Mouse (Mus musculus): ENCODE results near the gene Mta1. TPM values are rescaled to one million over a fixed set of nuclear protein-coding genes. Genes with fewer than 3 reads are reported as not detected.
A peak's percentile ranks its signal among the peaks of the same experiment; 100 is the strongest.

Gene Mta1
- polyA plus RNA-seq, 1 experiment, result 100 TPM

DNA sequence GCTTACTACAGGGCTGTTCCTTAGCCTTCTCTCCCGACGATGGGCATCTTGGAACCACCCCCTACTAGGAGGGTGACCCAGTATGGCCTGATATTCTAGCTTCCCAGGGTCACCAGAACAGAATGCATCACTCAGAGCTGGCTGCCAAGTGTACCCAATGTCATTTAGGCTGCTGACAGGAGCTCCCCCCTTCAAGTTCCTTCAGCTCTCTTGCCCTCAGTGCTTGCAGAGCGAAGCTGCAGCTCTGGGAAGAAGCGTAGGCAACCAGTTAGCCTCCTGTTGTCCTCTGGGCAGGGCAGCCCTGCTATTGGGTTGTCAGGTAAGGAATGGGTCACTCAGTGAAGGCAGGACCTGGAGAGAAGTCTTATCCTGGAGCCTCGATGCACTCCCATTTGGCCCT is 86.9 kb downstream of the Mta1 start:
- Histone ChIP-seq H3K4me1 (ENCODE audit: control insufficient read depth, insufficient read depth, low read length) (peaks cover 5% of the 10 kb centered on the region), H3K9ac (ENCODE audit: low read depth, poor library complexity, severe bottlenecking) (no peak overlapping the region), H3K27me3 (ENCODE audit: control insufficient read depth, insufficient read depth, low read length, poor library complexity, severe bottlenecking) (no peaks in the 10 kb centered on the region), H3K36me3 (ENCODE audit: control insufficient read depth, insufficient read depth, low read length, poor library complexity, severe bottlenecking) (no peaks in the 10 kb centered on the region), H3K9me3 (replicated peaks; ENCODE audit: control insufficient read depth, insufficient read depth, low read length, poor library complexity, severe bottlenecking) (no peaks in the 10 kb centered on the region), H3K27ac (ENCODE audit: insufficient read depth, low read length) (no peak overlapping the region), H3K4me3 (ENCODE audit: low read depth, low read length) (no peak overlapping the region)
- TF ChIP-seq POLR2A (IDR thresholded peaks at IDR 0.05; ENCODE audit: insufficient read depth, low read length), result no peak
- no peak for TF ChIP-seq EP300 (IDR thresholded peaks at IDR 0.05; ENCODE audit: insufficient read depth, low read depth, low read length)
- TF ChIP-seq CTCF (IDR thresholded peaks at IDR 0.05; ENCODE audit: low read depth, low read length), result no peak

DNA sequence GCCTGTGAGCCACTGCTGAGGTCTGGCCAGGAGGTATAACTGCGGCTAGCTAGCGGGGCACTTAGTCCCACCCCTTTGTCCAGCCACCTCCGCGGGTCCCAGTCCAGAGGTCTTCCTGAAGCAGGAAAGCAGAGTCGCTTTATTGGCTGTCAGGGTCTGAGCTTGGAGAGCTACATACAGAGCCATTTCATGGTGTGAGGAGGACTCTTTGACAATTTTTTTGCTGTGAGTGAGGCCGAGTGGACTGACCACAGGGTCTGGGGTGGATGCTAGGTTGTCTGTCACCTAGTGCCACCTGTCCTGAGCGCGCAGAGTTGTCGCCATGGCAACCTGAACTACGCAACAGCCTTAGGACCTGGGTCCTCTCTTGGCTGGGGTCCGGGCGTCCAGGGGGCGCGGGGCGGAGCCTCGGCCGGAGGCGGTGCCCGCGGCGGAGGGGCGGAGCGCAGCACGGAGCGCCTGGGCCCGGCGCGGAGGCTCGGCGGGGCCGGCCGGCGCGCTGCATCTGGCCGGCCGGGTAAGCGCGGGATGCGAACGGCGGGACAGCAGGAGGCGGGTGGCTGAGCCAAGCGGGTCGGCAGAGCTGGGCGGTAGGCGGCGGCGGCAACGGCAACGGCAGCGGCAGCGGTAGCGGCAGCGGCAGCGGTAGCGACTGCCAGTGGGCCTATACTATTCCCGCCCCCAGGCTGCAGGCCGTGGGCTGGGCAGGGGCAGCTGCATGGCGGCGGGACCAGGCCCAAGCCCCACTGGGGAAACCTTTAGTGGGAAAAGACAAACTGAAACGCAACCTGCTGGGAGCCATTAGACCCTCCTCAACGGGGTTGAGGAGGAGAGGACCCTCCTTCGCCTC is 87.6 kb downstream of the Mta1 start, which contains the start of gene Tmem121:
TSS of gene Tmem121 (plus strand) at position 489 of the 850 bp plus-strand sequence.
- H3K27ac ChIP-seq (ENCODE audit: insufficient read depth, low read length), result no peak within 1 kb of the TSS
- no peaks in the 10 kb centered on the region for H3K9me3 ChIP-seq (replicated peaks; ENCODE audit: control insufficient read depth, insufficient read depth, low read length, poor library complexity, severe bottlenecking)
- H3K9ac ChIP-seq (ENCODE audit: low read depth, poor library complexity, severe bottlenecking), result peak within 1 kb of the TSS; percentile 62
- no peaks in the 10 kb centered on the region for H3K36me3 ChIP-seq (ENCODE audit: control insufficient read depth, insufficient read depth, low read length, poor library complexity, severe bottlenecking)
- TF ChIP-seq EP300 (IDR thresholded peaks at IDR 0.05; ENCODE audit: insufficient read depth, low read depth, low read length), result no peak
- no peak for TF ChIP-seq POLR2A (IDR thresholded peaks at IDR 0.05; ENCODE audit: insufficient read depth, low read length)
- TF ChIP-seq CTCF (IDR thresholded peaks at IDR 0.05; ENCODE audit: low read depth, low read length), result no peak
- peak within 1 kb of the TSS; percentile 73 for H3K4me3 ChIP-seq (ENCODE audit: low read depth, low read length)
- H3K4me1 ChIP-seq (ENCODE audit: control insufficient read depth, insufficient read depth, low read length), result peaks cover 5% of the 10 kb centered on the region
- H3K27me3 ChIP-seq (ENCODE audit: control insufficient read depth, insufficient read depth, low read length, poor library complexity, severe bottlenecking), result no peaks in the 10 kb centered on the region

DNA sequence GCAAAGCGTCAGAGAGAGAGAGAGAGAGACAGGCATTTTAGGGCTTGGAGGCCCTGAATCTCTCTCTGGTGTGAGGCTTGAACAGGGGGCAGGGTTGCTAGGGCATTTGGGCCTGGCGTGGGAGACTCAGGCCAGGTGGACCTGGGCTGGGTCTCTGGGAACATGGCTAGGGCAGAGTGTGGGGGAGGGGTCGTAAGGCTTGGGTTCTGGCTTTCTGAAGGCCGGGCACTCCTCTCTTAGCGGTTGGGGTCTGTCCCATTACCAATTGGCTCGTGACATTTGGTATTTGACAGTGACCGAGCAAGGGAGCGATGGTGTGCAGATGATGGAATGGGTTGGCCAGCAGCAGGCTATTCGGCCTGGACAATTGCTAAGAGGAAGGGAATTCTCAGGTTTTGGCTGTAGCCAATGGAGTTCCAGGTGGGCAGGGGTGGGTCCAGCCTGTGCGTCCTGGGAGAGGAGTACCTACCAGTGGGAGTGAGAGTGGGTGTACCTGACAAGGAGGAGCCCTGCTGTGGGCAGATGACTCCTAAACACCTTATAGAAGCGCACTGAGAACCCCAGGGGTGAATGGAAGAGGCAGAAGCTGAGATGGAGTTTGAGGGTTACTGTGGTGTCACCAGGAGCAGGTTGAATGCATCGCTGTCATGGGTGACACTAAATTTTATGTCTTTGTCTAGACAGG is 88.4 kb downstream of the Mta1 start:
- Histone ChIP-seq H3K27me3 (ENCODE audit: control insufficient read depth, insufficient read depth, low read length, poor library complexity, severe bottlenecking) (no peaks in the 10 kb centered on the region), H3K27ac (ENCODE audit: insufficient read depth, low read length) (no peak overlapping the region), H3K9me3 (replicated peaks; ENCODE audit: control insufficient read depth, insufficient read depth, low read length, poor library complexity, severe bottlenecking) (no peaks in the 10 kb centered on the region), H3K4me3 (ENCODE audit: low read depth, low read length) (peak overlapping the region; percentile 73), H3K36me3 (ENCODE audit: control insufficient read depth, insufficient read depth, low read length, poor library complexity, severe bottlenecking) (no peaks in the 10 kb centered on the region), H3K4me1 (ENCODE audit: control insufficient read depth, insufficient read depth, low read length) (peaks cover 5% of the 10 kb centered on the region), H3K9ac (ENCODE audit: low read depth, poor library complexity, severe bottlenecking) (peak overlapping the region; percentile 62)
- TF ChIP-seq EP300 (IDR thresholded peaks at IDR 0.05; ENCODE audit: insufficient read depth, low read depth, low read length) (no peak), POLR2A (IDR thresholded peaks at IDR 0.05; ENCODE audit: insufficient read depth, low read length) (no peak), CTCF (IDR thresholded peaks at IDR 0.05; ENCODE audit: low read depth, low read length) (no peak)

Other genes with a start within 250 kb of the Mta1 start
- 0.64 and 0.93 TPM in 2 replicates for gene Gpr132, start 230.1 kb upstream of the Mta1 start, polyA plus RNA-seq (2011; ENCODE audit: insufficient read depth, insufficient read length, low read depth, missing spikeins)
- gene Jag2, start 168.5 kb upstream of the Mta1 start, polyA plus RNA-seq (2011; ENCODE audit: insufficient read depth, insufficient read length, low read depth, missing spikeins), result 47.6 and 50.9 TPM in 2 replicates
- gene Nudt14, start 156.2 kb upstream of the Mta1 start, polyA plus RNA-seq (2011; ENCODE audit: insufficient read depth, insufficient read length, low read depth, missing spikeins), result 47.5 and 48.8 TPM in 2 replicates
- 10.4 and 11.0 TPM in 2 replicates for gene Btbd6, start 121.8 kb upstream of the Mta1 start, polyA plus RNA-seq (2011; ENCODE audit: insufficient read depth, insufficient read length, low read depth, missing spikeins)
- gene Brf1, start 97.6 kb upstream of the Mta1 start, polyA plus RNA-seq (2011; ENCODE audit: insufficient read depth, insufficient read length, low read depth, missing spikeins), result 24.5 and 24.7 TPM in 2 replicates
- 20.7 and 23.8 TPM in 2 replicates for gene Pacs2, start 83.8 kb upstream of the Mta1 start, polyA plus RNA-seq (2011; ENCODE audit: insufficient read depth, insufficient read length, low read depth, missing spikeins)
- gene Tex22, start 23.8 kb upstream of the Mta1 start, polyA plus RNA-seq (2011; ENCODE audit: insufficient read depth, insufficient read length, low read depth, missing spikeins), result not detected in 2 replicates
- 87.1 and 96.6 TPM in 2 replicates for gene Crip2, start 42.0 kb downstream of the Mta1 start, polyA plus RNA-seq (2011; ENCODE audit: insufficient read depth, insufficient read length, low read depth, missing spikeins)
- 78.5 and 79.5 TPM in 2 replicates for gene Crip1, start 48.0 kb downstream of the Mta1 start, polyA plus RNA-seq (2011; ENCODE audit: insufficient read depth, insufficient read length, low read depth, missing spikeins)
- 24.5 and 38.2 TPM in 2 replicates for gene Tedc1, start 58.1 kb downstream of the Mta1 start, polyA plus RNA-seq (2011; ENCODE audit: insufficient read depth, insufficient read length, low read depth, missing spikeins)
- 4.8 and 5.2 TPM in 2 replicates for gene Tmem121, start 87.7 kb downstream of the Mta1 start, polyA plus RNA-seq (2011; ENCODE audit: insufficient read depth, insufficient read length, low read depth, missing spikeins)